Mouse (Mus musculus): ENCODE results near the gene Lsm4. TPM values are rescaled to one million over a fixed set of nuclear protein-coding genes. Genes with fewer than 3 reads are reported as not detected.

Lsm4 gene
- total and polyA plus RNA-seq, 3 experiments, result 152 to 2,024 (median 514) TPM

DNA sequence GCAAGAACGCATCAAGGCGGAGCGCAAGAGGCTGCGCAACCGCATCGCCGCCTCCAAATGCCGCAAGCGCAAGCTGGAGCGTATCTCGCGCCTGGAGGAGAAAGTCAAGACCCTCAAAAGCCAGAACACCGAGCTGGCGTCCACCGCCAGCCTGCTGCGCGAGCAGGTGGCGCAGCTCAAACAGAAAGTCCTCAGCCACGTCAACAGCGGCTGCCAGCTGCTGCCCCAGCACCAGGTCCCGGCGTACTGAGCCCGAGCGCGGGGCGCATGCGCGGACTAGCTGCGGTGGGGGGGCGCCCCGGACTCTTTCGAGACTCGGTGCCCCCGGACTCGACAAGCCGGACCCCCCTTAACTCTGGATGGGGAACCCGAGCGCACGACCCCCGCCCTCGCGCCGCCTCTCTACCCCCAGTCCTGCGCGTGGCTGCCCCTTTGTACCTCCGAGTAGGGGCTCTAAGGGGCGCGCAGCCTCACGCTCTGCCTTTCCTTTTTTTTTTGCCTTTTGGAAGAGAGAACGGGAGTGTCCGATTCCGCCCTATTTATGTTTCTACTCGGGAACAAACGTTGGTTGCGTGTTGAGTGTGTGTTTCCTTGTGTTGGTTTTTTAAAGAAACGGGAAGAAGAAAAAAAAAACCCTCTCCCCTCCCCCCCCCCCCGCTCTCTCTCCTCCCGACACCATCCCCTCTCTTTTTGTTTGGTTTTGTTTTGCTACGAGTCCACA, 26.9 kb downstream of the Lsm4 start:
- Histone ChIP-seq H3K79me2 (ENCODE audit: control insufficient read depth, insufficient read depth, low read length, poor library complexity) (peaks cover 11% of the 10 kb centered on the region; the same call in 1 of the 2 replicates), H3K9me3 (replicated peaks; ENCODE audit: insufficient read depth, low read length) (no peaks in the 10 kb centered on the region), H3K4me3 (ENCODE audit: control insufficient read depth in 1 of 2, insufficient read depth in 1 of 2, low read depth in 2 of 2, low read length in 2 of 2) (peak overlapping the region; percentile 61 to 88), H3K36me3 (ENCODE audit: control insufficient read depth in 1 of 2, insufficient read depth in 2 of 2, low read length in 2 of 2) (peaks cover 0 to under 1% of the 10 kb centered on the region in 2 experiments; a peak in 2 of 4 replicates), H3K4me1 (ENCODE audit: control insufficient read depth in 1 of 2, insufficient read depth in 2 of 2, low read length in 2 of 2) (peaks cover 9 to 19% of the 10 kb centered on the region in 2 experiments), H3K27me3 (ENCODE audit: control insufficient read depth in 1 of 2, insufficient read depth in 2 of 2, low read length in 2 of 2) (no peaks in the 10 kb centered on the region), H3K27ac (ENCODE audit: control insufficient read depth, low read depth, low read length) (peak overlapping the region; percentile 51), H3K9ac (ENCODE audit: control insufficient read depth, low read depth, low read length, poor library complexity, severe bottlenecking) (peak overlapping the region; percentile 78)
- TF ChIP-seq BHLHE40 (IDR thresholded peaks at IDR 0.05; ENCODE audit: borderline replicate concordance, low read depth, low read length), result no peak
- TF ChIP-seq ETS1 (IDR thresholded peaks at IDR 0.05; ENCODE audit: low read depth, low read length), result peak; percentile 67; the same call in 1 of the 2 replicates
- TF ChIP-seq POLR2A (IDR thresholded peaks at IDR 0.05; ENCODE audit: control insufficient read depth in 1 of 2, insufficient read depth in 1 of 2, low read depth in 1 of 2, low read length in 2 of 2, poor library complexity in 1 of 2), result peak; percentile 31 to 46; a peak in 2 of 4 replicates
- peak; percentile 71; the same call in 1 of the 2 replicates for TF ChIP-seq MXI1 (IDR thresholded peaks at IDR 0.05; ENCODE audit: low read depth, low read length)
- TF ChIP-seq KAT2A (conservative IDR thresholded peaks at IDR 0.05; ENCODE audit: low read depth, low read length), result no peak
- TF ChIP-seq ZNF384 (IDR thresholded peaks at IDR 0.05; ENCODE audit: low read depth, low read length), result 0 out of 2 replicates have a peak, but pooled peaks have one; percentile 40
- no peak for TF ChIP-seq USF2 (IDR thresholded peaks at IDR 0.05; ENCODE audit: borderline replicate concordance in 1 of 2, insufficient read depth in 1 of 2, low read depth in 1 of 2, low read length in 2 of 2)
- no peak for TF ChIP-seq MYB (IDR thresholded peaks at IDR 0.05; ENCODE audit: low read depth, low read length)
- peak; percentile 49 for TF ChIP-seq NELFE (IDR thresholded peaks at IDR 0.05; ENCODE audit: low read depth, low read length)
- TF ChIP-seq NRF1 (IDR thresholded peaks at IDR 0.05; ENCODE audit: insufficient read depth, low read depth, low read length, poor library complexity, severe bottlenecking), result peak; percentile 79
- TF ChIP-seq TBP (IDR thresholded peaks at IDR 0.05; ENCODE audit: low read depth, low read length), result 0 out of 2 replicates have a peak, but pooled peaks have one; percentile 18
- TF ChIP-seq TCF12 (IDR thresholded peaks at IDR 0.05; ENCODE audit: low read depth, low read length), result peak; percentile 37; the same call in 1 of the 2 replicates
- peak; percentile 18; the same call in 1 of the 2 replicates for TF ChIP-seq SIN3A (IDR thresholded peaks at IDR 0.05; ENCODE audit: low read length)
- DNase-seq (ENCODE audit: low read depth, low spot score), result peak; percentile 85

DNA sequence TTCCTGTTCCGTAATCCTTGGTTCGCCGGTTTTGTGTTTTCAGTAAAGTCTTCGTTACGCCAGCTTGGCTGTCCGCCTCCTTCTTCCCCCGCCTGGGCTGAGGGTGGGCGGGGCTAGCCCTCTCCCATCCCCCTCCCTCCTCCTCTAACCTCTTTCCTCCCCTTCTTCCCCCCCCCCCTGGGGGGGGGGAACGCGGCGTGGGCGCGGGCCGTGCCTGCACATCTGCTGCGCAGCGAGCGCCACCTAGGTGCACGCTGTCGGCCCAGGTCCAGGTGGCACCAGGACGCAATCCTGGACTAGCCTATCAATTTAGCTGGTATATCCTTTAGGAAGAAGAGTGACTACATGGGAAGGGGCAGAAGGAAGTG, 27.5 kb downstream of the Lsm4 start:
- peaks cover 8 to 19% of the 10 kb centered on the region in 2 experiments for H3K4me1 ChIP-seq (ENCODE audit: control insufficient read depth in 1 of 2, insufficient read depth in 2 of 2, low read length in 2 of 2)
- no peaks in the 10 kb centered on the region; a peak in 1 of 4 replicates for H3K36me3 ChIP-seq (ENCODE audit: control insufficient read depth in 1 of 2, insufficient read depth in 2 of 2, low read length in 2 of 2)
- H3K4me3 ChIP-seq (ENCODE audit: control insufficient read depth in 1 of 2, insufficient read depth in 1 of 2, low read depth in 2 of 2, low read length in 2 of 2), result peak overlapping the region; percentile 61 to 88; a peak in 3 of 4 replicates
- H3K27me3 ChIP-seq (ENCODE audit: control insufficient read depth in 1 of 2, insufficient read depth in 2 of 2, low read length in 2 of 2), result no peaks in the 10 kb centered on the region
- no peak overlapping the region for H3K27ac ChIP-seq (ENCODE audit: control insufficient read depth, low read depth, low read length)
- DNase-seq (ENCODE audit: low read depth, low spot score), result peak; percentile 89
- H3K9me3 ChIP-seq (replicated peaks; ENCODE audit: insufficient read depth, low read length), result no peaks in the 10 kb centered on the region
- peaks cover 11% of the 10 kb centered on the region; the same call in 1 of the 2 replicates for H3K79me2 ChIP-seq (ENCODE audit: control insufficient read depth, insufficient read depth, low read length, poor library complexity)
- H3K9ac ChIP-seq (ENCODE audit: control insufficient read depth, low read depth, low read length, poor library complexity, severe bottlenecking), result peak overlapping the region; percentile 78; the same call in 1 of the 2 replicates
- no peak for TF ChIP-seq MYB (IDR thresholded peaks at IDR 0.05; ENCODE audit: low read depth, low read length)
- no peak for TF ChIP-seq ZKSCAN1 (IDR thresholded peaks at IDR 0.05; ENCODE audit: low read depth, low read length)
- TF ChIP-seq ZMIZ1 (IDR thresholded peaks at IDR 0.05; ENCODE audit: low read depth, low read length), result no peak
- TF ChIP-seq SMC3 (IDR thresholded peaks at IDR 0.05; ENCODE audit: low read depth, low read length), result peak; percentile 53
- peak in 1 of 2 experiments; percentile 32; a peak in 1 of 4 replicates for TF ChIP-seq POLR2A (IDR thresholded peaks at IDR 0.05; ENCODE audit: control insufficient read depth in 1 of 2, insufficient read depth in 1 of 2, low read depth in 1 of 2, low read length in 2 of 2, poor library complexity in 1 of 2)
- TF ChIP-seq NRF1 (IDR thresholded peaks at IDR 0.05; ENCODE audit: insufficient read depth, low read depth, low read length, poor library complexity, severe bottlenecking), result peak; percentile 39; the same call in 1 of the 2 replicates
- peak; percentile 33; the same call in 1 of the 2 replicates for TF ChIP-seq ELF1 (IDR thresholded peaks at IDR 0.05; ENCODE audit: low read depth, low read length)
- TF ChIP-seq MYC (IDR thresholded peaks at IDR 0.05; ENCODE audit: low read depth, low read length), result no peak
- TF ChIP-seq POLR2AphosphoS5 (IDR thresholded peaks at IDR 0.05; ENCODE audit: borderline replicate concordance, low read depth, low read length), result no peak
- peak; percentile 63; the same call in 1 of the 2 replicates for TF ChIP-seq MXI1 (IDR thresholded peaks at IDR 0.05; ENCODE audit: low read depth, low read length)
- peak; percentile 60 for TF ChIP-seq RAD21 (IDR thresholded peaks at IDR 0.05; ENCODE audit: low read depth, low read length)
- TF ChIP-seq USF1 (IDR thresholded peaks at IDR 0.05; ENCODE audit: low read depth, low read length), result 0 out of 2 replicates have a peak, but pooled peaks have one; percentile 36
- no peak for TF ChIP-seq GABPA (IDR thresholded peaks at IDR 0.05; ENCODE audit: low read depth, low read length)
- peak; percentile 100 for TF ChIP-seq MAZ (IDR thresholded peaks at IDR 0.05; ENCODE audit: low read depth, low read length)
- TF ChIP-seq CHD2 (IDR thresholded peaks at IDR 0.05; ENCODE audit: low read length), result peak; percentile 22
- TF ChIP-seq UBTF (IDR thresholded peaks at IDR 0.05; ENCODE audit: borderline replicate concordance, insufficient read depth, low read depth, low read length), result no peak
- no peak; a peak in 1 of 4 replicates for TF ChIP-seq EP300 (IDR thresholded peaks at IDR 0.05; ENCODE audit: low read depth in 1 of 2, low read length in 2 of 2)
- peak; percentile 75 for TF ChIP-seq SIN3A (IDR thresholded peaks at IDR 0.05; ENCODE audit: low read length)
- TF ChIP-seq TAL1 (IDR thresholded peaks at IDR 0.05; ENCODE audit: low read length), result no peak
- TF ChIP-seq BHLHE40 (IDR thresholded peaks at IDR 0.05; ENCODE audit: borderline replicate concordance, low read depth, low read length), result peak; percentile 53; the same call in 1 of the 2 replicates

Measured in MEL (cell line).